Mouse (Mus musculus) myocyte (in vitro differentiated cells): ENCODE measurements at regions not wholly inside any gene's neighbourhood (a gene's known extent, or its start where the extent isn't known, plus 50 kb on each side); places are given as distances from the start of the nearest gene placed in this dataset.

ENCODE experiments used
- MAX ChIP-seq: IDR thresholded peaks from one replicate; pipeline ENCODE4 v1.6.1; 2011; ENCODE audit warnings: low read depth, mild to moderate bottlenecking, control low read depth
- POLR2A ChIP-seq: IDR thresholded peaks from one replicate; pipeline ENCODE4 v1.6.1; 2011; ENCODE audit warnings: low read depth, mild to moderate bottlenecking, control low read depth, moderate library complexity; ENCODE audit not compliant: insufficient read length
- TCF12 ChIP-seq: IDR thresholded peaks from one replicate; pipeline ENCODE4 v1.6.1; 2011; ENCODE audit warnings: mild to moderate bottlenecking, control low read depth; ENCODE audit not compliant: poor library complexity, insufficient read depth, severe bottlenecking
- USF1 ChIP-seq: IDR thresholded peaks from one replicate; pipeline ENCODE4 v1.6.1; 2011; ENCODE audit warnings: low read depth, mild to moderate bottlenecking, control low read depth, moderate library complexity

DNA sequence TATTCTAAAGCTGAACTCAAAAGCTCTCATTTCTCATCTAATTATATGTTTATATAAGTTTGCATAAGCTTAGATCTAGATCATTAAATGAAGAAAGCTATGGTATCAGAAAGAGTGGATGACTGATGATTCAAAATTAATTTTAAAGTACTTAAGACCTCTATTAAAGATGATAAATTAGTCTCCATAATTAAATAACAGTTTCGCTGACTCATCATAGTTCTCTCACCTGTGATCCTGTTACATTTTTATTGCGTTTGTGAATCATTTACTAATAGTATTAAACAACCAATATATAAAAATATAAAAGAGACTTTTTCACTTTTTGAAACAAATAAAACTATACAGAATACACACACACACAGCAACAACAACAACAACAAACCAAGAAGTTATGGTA, 290.8 kb upstream of the Gm11146 start:
- TF ChIP-seq POLR2A (no peak), MAX (no peak), USF1 (no peak), TCF12 (no peak)
